Mouse (Mus musculus) 3134 (cell line): ENCODE results near the gene Pcbp2.

Source experiments
- DNase-seq: peaks from one replicate; pipeline ENCODE4 v3.0.0-alpha.2; 2011; ENCODE audit warnings: low spot score; ENCODE audit not compliant: insufficient read length; ENCODE audit errors: extremely low read depth

The Pcbp2 gene

DNA sequence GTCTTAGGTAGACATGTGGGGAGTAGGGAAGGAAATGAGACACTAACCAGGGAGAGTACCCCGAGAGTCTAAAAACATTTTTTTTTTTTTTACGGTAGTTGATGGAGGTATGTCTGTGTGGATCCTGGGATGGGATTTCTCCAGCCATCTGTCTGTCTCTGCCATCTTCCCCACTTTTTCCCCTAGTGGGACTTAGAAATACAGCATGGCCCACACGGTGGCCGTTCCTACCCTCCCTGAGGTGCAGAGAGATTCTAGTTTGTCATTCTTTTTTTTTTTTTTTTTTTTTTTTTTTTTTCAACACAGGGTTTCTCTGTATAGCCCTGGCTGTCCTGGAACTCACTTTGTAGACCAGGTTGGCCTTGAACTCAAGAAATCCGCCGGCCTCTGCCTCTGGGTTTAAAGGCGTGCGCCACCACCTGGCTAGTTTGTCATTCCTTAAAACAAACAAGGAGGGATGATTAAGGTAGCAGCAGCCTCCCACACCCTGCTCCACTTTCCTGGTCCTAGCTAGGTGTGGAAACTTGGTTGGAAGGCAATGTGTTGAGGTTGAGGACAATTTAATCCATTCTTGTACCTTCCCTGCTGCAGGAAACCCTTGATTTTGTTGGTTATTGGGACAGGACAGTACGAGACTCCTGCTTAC, 8.8 kb upstream of the Pcbp2 start:
- DNase-seq, result no peak

DNA sequence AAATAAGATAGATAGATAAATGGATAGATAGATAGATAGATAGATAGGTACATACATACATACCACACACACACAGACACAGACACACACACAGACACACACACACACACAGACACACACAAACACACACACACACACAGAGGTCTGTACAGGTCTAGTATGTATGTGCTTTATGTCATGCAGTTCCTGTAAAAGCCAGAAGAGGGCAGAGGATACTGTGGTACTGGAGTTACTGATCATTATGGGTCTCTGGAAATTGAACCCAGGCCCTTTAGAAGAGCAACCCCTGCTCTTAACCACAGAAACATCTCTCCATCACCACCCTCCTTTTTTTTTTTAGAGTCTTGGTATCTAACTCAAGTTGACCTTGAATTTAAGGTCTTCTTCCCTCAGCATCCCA, 6.7 kb upstream of the Pcbp2 start:
- DNase-seq, result no peak

DNA sequence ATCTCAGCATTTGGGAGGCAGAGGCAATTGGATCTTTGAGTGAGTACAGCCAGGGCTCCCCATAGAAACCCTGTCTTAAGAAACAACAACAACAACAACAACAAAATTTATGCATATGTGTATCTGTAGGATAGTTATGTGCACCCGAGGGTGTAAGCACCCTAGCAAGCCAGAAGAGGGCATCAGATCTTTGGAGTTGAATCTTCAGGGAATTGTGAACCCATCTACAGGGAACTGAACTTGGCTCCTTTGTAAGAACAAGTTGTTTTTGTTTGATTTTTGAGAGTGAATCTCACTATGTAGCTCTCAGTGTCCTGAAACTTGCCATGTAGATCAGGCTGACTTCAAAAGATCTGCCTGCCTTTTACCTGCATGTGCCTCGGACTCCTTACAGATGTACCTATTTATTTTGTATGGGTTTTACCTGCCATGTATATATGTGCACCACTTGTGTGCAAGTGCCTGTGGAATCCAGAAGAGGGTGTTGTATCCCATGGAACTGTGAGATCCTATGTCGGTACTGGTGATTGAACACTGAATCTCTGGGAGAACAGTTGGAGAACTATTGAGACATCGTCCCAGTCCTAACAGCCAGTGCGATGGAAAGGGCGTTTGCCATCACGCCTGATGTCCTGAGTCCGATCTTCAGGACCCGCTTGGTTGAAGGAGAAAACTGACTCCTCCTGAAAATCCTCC, 1.5 kb upstream of the Pcbp2 start:
- no peak for DNase-seq

DNA sequence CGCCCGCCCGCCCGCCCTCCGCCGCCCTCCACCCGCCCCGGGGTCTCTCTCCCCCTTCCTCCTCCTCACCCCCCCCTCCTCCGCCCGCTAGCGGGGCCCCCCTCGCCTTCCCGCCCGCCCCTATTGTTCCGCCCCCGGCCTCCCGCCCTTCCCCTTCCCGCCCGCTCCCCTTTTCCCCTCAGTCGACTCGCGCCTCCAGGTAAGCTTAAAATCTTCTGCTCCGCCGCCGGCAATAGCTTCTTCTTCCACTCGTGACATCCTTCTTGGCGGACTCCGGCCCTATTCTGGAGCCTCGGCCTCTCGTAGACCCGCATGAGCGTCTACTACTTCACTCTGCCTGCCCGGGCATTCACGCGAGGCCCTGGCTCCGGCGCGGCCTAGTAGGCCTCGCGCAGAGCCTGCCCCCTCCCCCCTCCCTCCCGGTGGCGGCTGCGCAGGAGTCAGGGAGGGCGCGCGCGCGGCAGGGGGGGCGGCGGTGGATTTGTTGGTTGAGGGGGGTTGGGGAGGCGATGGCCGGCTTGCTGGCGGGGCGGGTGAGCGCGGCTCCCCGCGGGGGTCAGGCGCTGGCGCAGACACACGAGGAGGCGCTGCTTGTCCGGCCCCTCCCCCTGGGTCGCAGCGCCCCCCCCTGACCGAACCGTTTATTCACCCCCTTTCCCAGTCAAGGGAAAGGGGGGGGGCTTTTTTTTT, 411 bp downstream of the Pcbp2 start:
- peak; percentile 85 for DNase-seq

DNA sequence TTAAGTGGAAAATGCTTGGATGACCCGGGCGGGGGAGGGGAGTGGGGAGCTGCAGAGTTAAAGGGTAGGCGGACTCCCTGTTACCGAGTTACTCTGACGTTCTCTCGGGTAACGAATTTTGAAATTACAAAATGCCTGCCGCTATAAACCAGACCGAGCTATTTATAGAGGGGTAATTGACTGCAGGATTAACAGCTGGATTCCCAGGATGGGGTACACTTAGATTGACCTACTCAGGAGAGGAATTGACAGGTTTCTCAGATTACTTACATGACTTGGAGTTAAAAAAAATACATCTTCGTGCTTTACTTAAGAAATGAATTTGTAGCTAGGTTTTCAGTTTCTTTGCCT, 931 bp downstream of the Pcbp2 start:
- no peak for DNase-seq

GRCm38 (mm10) chr15:102471727-102472126, 1.4 kb downstream of the Pcbp2 start:
- DNase-seq, result no peak

DNA sequence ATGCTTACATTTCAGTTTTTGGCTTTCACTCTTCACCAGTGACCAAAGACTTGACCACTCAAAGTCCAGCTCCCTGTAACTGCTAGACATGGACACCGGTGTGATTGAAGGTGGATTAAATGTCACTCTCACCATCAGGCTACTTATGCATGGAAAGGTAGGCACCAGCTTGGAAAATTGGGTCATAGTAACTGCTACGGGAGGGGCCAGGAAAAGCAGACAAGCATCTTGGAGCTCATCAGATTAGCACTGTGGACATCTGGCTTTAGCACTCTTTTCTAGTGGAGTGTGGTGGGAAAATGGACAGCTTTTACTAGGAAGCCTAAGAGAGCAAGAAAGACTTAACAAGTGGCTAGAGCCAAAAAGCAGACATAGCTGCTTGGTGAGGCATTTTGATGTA, 2.9 kb downstream of the Pcbp2 start:
- no peak for DNase-seq

- DNase-seq, result no peak
These were observed 4.2 kb downstream of the Pcbp2 start for GRCm38 (mm10) chr15:102474520-102474919.

DNA sequence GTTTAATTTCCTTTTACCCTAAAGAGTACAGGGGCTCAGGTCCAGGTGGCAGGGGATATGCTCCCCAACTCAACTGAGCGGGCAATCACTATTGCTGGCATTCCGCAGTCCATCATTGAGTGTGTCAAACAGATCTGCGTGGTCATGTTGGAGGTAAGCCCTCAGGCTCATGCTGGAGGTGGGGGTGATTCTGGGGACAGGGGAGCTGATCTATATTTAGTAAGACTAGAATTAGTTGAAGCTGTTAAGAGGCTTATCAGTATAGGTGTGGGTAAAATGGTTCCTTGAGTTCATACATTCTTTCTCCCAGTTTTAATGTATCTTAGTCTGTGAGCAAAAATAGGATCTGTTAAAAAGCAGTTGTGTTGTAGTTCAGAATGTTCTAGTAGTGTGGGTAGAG, 12.8 kb downstream of the Pcbp2 start:
- DNase-seq, result no peak

DNA sequence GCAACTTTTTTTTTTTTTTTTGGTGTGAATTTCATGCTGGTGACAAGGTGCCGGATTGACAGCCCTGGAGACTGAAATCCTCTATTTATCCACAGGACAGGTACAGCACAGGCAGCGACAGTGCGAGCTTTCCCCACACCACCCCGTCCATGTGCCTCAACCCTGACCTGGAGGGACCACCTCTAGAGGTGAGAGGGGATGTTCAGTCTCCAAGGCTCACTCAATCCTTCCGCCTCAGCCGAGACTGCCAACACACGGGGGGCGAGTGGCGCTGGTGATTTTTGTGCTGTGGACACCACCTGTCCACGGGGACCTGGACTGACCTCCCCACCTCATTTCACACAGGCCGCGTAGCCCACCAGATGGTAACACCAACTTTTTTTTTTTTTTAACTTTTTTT, 15.5 kb downstream of the Pcbp2 start:
- no peak for DNase-seq

GRCm38 (mm10) chr15:102487664-102488063, 17.3 kb downstream of the Pcbp2 start:
- no peak for DNase-seq

GRCm38 (mm10) chr15:102498322-102498721, 28.0 kb downstream of the Pcbp2 start:
- DNase-seq, result no peak

DNA sequence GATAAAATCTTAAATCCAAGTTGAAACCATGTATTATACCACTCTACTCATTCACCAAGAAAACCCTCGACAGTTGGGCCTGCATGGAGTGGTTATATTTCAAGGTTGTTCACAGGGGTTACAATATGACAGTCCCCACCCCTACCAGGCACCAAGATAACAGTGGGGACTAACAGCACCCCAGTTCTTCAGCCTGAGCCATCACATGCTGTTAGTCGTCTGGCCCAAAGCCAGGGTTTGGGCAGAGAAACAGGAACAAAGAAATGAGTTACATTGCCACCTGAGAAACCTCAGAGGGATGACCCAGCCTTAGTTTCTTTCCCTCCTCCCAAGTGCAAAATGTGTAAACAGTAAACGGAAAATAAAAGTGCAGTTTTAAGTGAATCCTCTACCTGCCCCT, 29.0 kb downstream of the Pcbp2 start:
- DNase-seq, result no peak

DNA sequence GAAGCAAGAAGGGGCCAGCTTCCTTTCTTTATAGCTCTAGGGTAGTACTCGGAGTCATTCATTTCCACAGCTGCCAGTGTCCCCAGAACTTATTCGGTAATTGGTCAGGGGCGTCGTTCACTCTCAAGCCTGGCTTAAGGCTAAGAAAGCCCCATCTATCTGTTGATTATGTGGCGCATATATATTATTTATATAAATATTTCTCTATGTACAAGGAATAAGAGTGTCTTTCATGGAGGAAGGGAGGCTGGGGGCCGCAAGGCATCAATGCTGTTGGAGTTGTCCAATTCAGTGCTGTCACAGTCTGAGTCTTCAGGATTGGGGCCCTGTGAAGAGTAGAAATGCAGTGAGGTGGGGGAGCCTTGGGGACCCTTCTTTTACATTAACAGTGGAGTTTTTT, 29.5 kb downstream of the Pcbp2 start:
- DNase-seq, result no peak

- DNase-seq, result no peak
These were observed 30.1 kb downstream of the Pcbp2 start for GRCm38 (mm10) chr15:102500479-102500878.

DNA sequence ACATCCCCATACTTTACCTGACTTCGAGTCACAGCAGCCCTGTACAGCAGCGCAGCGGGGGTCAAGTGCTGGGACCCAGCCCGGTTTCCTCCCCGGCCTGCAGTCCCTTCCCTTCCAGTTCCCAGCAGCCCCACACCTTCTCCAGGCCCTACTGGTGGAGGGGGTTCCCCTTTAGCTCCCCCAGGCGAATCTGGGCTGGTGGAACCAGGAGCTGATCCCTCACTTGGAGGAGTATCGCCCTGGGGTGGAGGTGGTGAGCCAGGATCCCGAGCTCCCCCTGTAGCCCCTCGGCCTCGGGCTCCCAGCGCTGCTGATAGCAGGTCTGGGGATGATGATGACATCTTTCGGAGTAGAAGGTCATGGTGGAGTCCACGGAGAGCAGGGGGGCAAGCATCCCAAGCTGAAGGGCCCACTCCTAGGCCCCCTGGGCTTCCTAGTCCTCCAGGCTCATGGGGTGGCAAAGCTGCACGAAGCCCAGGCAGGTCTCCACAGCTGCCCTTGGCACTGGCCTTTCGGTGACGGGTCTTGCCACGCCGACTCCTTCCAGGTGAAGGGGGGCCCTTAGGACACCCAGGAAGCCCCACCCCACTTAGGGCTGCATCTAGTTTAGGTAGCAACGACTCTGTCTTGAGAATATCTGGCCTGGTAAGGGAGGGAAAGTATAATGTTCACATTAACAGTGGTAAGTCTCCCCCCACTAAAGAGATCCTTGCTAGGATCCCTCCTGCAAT, 30.9 kb downstream of the Pcbp2 start:
- no peak for DNase-seq

GRCm38 (mm10) chr15:102502254-102502840, 32.0 kb downstream of the Pcbp2 start:
- DNase-seq, result no peak

DNA sequence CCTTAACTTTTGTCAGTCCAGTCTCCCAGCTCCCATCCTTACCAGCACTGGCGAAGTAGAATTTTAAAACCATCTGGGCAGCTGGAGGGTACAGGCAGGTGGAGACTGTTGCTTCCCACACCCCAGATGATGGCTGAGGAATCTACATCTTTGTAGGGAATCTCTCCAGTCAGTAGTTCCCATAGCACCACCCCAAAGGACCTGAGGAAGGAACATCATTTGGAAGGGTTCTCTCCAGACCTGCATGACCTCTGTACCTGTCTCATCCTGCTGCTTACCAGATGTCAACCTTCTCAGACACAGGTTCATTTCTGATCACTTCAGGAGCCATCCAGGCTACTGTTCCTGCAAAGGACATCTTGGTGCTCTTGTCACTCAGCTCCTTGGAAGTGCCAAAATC, 33.1 kb downstream of the Pcbp2 start, which contains the start of gene Gm10337:
Gm10337 (plus strand) TSS at position 276 of the 400 bp plus-strand sequence.
- DNase-seq, result no peak

DNA sequence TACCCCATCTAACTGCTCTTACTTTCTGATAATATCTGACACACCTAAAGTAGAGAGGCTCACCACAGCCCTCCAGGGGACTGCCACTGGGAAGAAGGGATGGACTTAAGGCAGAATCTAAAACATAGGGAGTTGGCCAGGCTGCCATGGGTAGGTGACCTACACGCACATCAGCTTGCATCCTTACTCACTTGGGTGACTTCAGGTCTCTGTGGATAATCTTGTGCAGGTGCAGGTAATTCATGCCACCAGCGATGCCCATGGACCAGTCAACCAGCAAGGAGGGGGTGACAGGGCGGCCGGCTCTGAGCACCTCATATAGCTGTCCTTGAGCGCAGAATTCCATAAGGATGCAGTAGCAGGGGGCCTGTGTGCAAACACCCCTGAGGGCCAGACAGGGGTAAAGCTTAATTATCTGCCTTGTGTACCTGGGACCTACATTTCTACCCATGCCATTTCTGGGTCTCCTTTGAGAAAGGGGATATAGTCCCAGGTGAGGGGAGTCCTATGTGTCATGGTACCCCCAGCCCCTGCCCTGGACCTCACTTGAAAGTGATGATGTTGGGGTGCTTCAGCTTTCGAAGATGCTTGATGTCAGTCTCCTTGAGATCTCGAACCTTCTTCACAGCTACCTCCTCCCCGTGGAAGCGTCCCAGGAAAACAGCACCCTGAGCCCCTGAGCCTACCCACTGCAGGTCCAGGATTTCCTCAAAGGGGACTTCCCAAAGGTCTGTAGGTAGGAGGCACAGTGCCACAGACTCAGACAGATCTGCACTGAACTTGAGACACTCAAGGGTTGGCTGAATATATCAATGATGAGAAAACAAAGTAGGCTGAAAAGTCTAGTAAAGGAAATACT, 33.8 kb downstream of the Pcbp2 start:
- DNase-seq, result no peak
